Mouse (Mus musculus): ENCODE data around the gene Cbx5. TPM values are rescaled to one million over a fixed set of nuclear protein-coding genes. Genes with fewer than 3 reads are reported as not detected.

Cbx5 gene
- total RNA-seq, 2 experiments from 2014 or later = 29.9 to 41.5 TPM

- intact Hi-C loops (cut with DNase I; ENCODE audit: low total_unique reads) = no loop called here
- peak; percentile 50 for DNase-seq
These were observed 82.0 kb downstream of the Cbx5 start for GRCm38 (mm10) chr15:103157585-103157984.

- no peak for DNase-seq
- intact Hi-C loops (cut with DNase I; ENCODE audit: low total_unique reads) = no loop called here
These were observed 82.7 kb downstream of the Cbx5 start for GRCm38 (mm10) chr15:103156890-103157289.

- intact Hi-C loops (cut with DNase I; ENCODE audit: low total_unique reads) = no loop called here
- DNase-seq = peak; percentile 73
These were observed 84.0 kb downstream of the Cbx5 start for GRCm38 (mm10) chr15:103155366-103156321.

GRCm38 (mm10) chr15:103152890-103153610, 86.6 kb downstream of the Cbx5 start:
- intact Hi-C loops (cut with DNase I; ENCODE audit: low total_unique reads) = no loop called here
- DNase-seq = no peak

- DNase-seq = no peak
- intact Hi-C loops (cut with DNase I; ENCODE audit: low total_unique reads) = no loop called here
These were observed 87.2 kb downstream of the Cbx5 start for GRCm38 (mm10) chr15:103152371-103152770.

- intact Hi-C loops (cut with DNase I; ENCODE audit: low total_unique reads) = no loop called here
- DNase-seq = no peak
These were observed 91.8 kb downstream of the Cbx5 start for GRCm38 (mm10) chr15:103147779-103148178.

- no peak for DNase-seq
- intact Hi-C loops (cut with DNase I; ENCODE audit: low total_unique reads) = no loop called here
These were observed 92.3 kb downstream of the Cbx5 start for GRCm38 (mm10) chr15:103147422-103147690.

GRCm38 (mm10) chr15:103146627-103147421, 92.8 kb downstream of the Cbx5 start:
- intact Hi-C loops (cut with DNase I; ENCODE audit: low total_unique reads) = no loop called here
- peak; percentile 57 for DNase-seq

GRCm38 (mm10) chr15:103145635-103146299, 93.8 kb downstream of the Cbx5 start:
- intact Hi-C loops (cut with DNase I; ENCODE audit: low total_unique reads) = no loop called here
- DNase-seq = no peak

- no peak for DNase-seq
- intact Hi-C loops (cut with DNase I; ENCODE audit: low total_unique reads) = no loop called here
These were observed 95.4 kb downstream of the Cbx5 start for GRCm38 (mm10) chr15:103144176-103144575.

Small RNA genes within 50 kb of the gene (microRNA-seq; reads per million reads assigned to microRNA genes)
- gene Mir148b = 65.7 to 96.6 reads per million in 2 experiments

Other genes starting within 250 kb of the Cbx5 start
- gene Hoxc8, start 249.2 kb downstream of the Cbx5 start, total RNA-seq (2021) = 1 to 10 TPM; 1.1 to 1.2 TPM
- gene Hoxc6, start 241.6 kb downstream of the Cbx5 start, total RNA-seq (2021) = 1 to 10 TPM; 5.2 to 5.9 TPM
- gene Hoxc4, start 220.9 kb downstream of the Cbx5 start, total RNA-seq (2021) = 1 to 10 TPM; 3.8 to 5.0 TPM
- gene Smug1, start 72.7 kb downstream of the Cbx5 start, total RNA-seq (2021) = 10 to 100 TPM; 10.6 to 11.6 TPM
- 100 to 1,000 TPM; 110 to 114 TPM for gene Hnrnpa1, start 616 bp upstream of the Cbx5 start, total RNA-seq (2021)
- gene Nfe2, start 18.6 kb upstream of the Cbx5 start, total RNA-seq (2021) = not detected
- 10 to 100 TPM; 38.0 to 38.5 TPM for gene Copz1, start 32.9 kb upstream of the Cbx5 start, total RNA-seq (2021)
- gene Gpr84, start 70.8 kb upstream of the Cbx5 start, total RNA-seq (2021) = not detected
- gene Zfp385a, start 100.3 kb upstream of the Cbx5 start, total RNA-seq (2021) = 10 to 100 TPM; 31.3 to 32.1 TPM
- gene Itga5, start 126.9 kb upstream of the Cbx5 start, total RNA-seq (2021) = 10 to 100 TPM; 22.5 to 25.7 TPM
- not detected for gene Gtsf1, start 190.7 kb upstream of the Cbx5 start, total RNA-seq (2021)
- gene Gtsf2, start 208.7 kb upstream of the Cbx5 start, total RNA-seq (2021) = not detected
- 1 to 10 TPM; 1.7 to 1.8 TPM for gene Nckap1l, start 214.0 kb upstream of the Cbx5 start, total RNA-seq (2021)

Data from gastrocnemius, postnatal 14 days (tissue).